Mouse (Mus musculus) neural tube, embryonic 14.5 days (tissue): ENCODE measurements around the gene Eif5a. TPM values are rescaled to one million over a fixed set of nuclear protein-coding genes. Genes with fewer than 3 reads are reported as not detected.

Source experiments
- ATAC-seq: fragments of 200-750 bp; cut with Nextera tagmentation; 2 replicates; pipeline ENCODE4 v1.8.0; 2017; ENCODE audit warnings: low read depth, mild to moderate bottlenecking, moderate TSS enrichment, moderate library complexity
- H3K27ac ChIP-seq: fragments of 300-500 bp; sonication (generic); 2 replicates; pipeline ENCODE4 v1.5.1; 2014; ENCODE audit warnings: low read depth, mild to moderate bottlenecking, control low read depth, low read length, moderate library complexity, mixed read lengths
- H3K27me3 ChIP-seq: fragments of 300-500 bp; sonication (generic); 2 replicates; pipeline ENCODE4 v1.6.1; 2014; ENCODE audit warnings: low read length; ENCODE audit not compliant: control insufficient read depth, insufficient read depth
- H3K36me3 ChIP-seq: fragments of 300-500 bp; sonication (generic); 2 replicates; pipeline ENCODE4 v1.6.1; 2014; ENCODE audit warnings: low read length, mixed read lengths; ENCODE audit not compliant: control insufficient read depth, insufficient read depth
- H3K4me1 ChIP-seq: fragments of 300-500 bp; sonication (generic); 2 replicates; pipeline ENCODE4 v1.6.1; 2014; ENCODE audit warnings: low read length; ENCODE audit not compliant: control insufficient read depth, insufficient read depth
- H3K4me2 ChIP-seq: fragments of 300-500 bp; sonication (generic); 2 replicates; pipeline ENCODE4 v1.6.1; 2014; ENCODE audit warnings: mild to moderate bottlenecking, low read depth, low read length, control low read depth
- H3K4me3 ChIP-seq: fragments of 300-500 bp; sonication (generic); 2 replicates; pipeline ENCODE4 v1.5.1; 2014; ENCODE audit warnings: low read depth, low read length, control low read depth, mixed read lengths
- H3K9ac ChIP-seq: fragments of 300-500 bp; sonication (generic); replicated peaks from 2 replicates; pipeline ENCODE4 v1.6.1; 2014; ENCODE audit warnings: low read depth, mild to moderate bottlenecking, control low read depth, low read length, mixed read lengths
- H3K9me3 ChIP-seq: fragments of 300-500 bp; sonication (generic); 2 replicates; pipeline ENCODE4 v1.6.1; 2016; ENCODE audit warnings: low read length; ENCODE audit not compliant: control insufficient read depth
- WGBS: fragments of 180-500 bp; shearing (Covaris S2); extraction: QIAGEN DNeasy Blood & Tissue Kit; methylation state at CpG from one replicate; pipeline ENCODE4 v1.1.7; 2014; 5-methylcytosine and 5-hydroxymethylcytosine counted together
- polyA plus RNA-seq: library from polyadenylated mRNA; unstranded; fragments of >200 nt; fragmentation: Nextera tagmentation; extraction: Ambion mirVana; gene quantifications from 2 replicates; pipeline ENCODE4 v1.2.1, GENCODE M21; 2014

Gene Eif5a
- polyA plus RNA-seq, 1 experiment from 2014 or later: 1,037 TPM

DNA sequence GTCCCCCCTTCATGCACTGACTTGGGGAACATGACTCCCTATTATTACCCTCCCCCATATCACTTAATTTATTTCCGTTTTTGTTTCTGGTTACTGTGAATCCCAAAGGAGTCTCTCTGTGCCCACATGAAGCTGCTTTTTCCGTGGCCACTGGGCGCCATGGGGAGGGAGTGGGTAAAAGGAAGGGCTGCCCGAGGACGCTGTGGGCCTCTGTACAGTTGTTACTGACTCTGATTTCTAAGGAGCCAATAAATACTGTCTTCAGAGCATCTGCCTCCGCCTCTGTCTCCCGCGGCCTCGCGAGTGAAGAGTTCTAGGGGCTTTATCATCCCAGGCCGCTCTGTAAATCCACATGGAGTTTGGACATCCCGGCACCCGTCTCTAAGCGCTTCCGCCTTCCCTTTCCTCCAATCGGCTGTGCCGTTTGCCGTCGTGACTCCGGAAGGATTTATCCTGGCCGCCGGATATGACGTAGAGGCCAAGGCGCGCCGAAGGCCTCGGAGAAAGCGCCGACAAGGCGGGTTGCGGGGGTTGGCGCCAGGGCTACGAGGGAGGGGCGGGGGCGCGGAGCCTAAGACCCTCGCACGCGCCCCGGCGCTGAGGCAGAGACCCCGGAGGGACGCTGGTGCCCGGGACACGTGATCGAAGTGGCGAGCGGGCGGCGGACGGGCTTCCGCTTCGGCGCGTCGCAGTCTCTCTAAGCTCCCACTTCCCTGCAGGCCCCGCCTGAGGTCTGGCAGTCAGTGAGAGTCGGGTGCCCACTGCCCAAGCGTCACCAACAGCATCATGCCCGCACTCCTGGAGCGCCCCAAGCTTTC lies 8.0 kb downstream of the Eif5a start, which contains the start of gene Gps2:
Gps2 (plus strand) TSS at position 335 of the 818 bp plus-strand sequence.
- Histone ChIP-seq H3K4me3 (peak within 1 kb of the TSS; percentile 77), H3K27me3 (no peaks in the 10 kb centered on the region), H3K4me1 (peaks cover 12% of the 10 kb centered on the region; the same call in 1 of the 2 replicates), H3K27ac (peak within 1 kb of the TSS; percentile 89), H3K36me3 (peaks cover 65% of the 10 kb centered on the region), H3K9ac (peak within 1 kb of the TSS; percentile 82), H3K9me3 (no peaks in the 10 kb centered on the region), H3K4me2 (peak within 1 kb of the TSS; percentile 99)
- peak; percentile 90 for ATAC-seq
- WGBS: 2% methylated on average over 61 of the region's 61 CpGs

DNA sequence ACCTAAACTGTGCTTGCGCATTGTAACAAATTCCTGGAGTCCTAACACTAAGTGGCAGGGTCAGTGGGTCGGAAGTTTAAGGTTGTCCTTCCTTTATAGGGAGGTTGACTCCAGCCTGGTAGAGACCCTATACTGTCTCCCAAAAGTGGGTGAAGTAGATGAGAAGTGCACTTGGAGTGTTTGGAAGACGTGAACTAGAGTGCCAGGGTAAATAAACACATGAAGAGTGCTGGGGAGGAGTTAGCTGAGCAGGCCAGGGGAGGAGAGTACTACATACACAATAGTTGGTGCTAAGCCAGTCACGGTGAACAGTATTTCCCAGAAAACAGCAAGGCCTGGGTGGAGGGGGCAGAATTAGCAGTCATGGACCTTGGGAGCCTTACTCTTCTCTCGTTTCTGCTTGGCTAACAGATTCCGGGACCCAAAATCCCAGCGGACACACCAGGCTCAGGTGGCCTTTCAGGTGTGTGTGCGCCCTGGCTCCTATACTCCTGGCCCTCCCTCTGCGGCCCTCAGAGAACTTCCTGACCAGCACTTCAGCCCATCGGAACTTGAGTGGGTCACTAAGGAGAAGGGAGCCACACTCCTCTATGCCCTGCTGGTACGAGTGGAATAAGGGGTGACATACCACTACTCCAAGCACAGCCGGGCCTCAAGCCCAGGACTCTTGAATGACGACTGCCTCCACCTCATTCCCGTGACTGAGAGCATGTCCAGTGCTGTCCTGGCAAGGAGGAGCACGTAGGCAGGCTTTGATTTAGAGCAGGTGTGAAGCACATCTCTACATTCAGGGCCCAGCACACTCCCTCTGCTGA lies 8.8 kb downstream of the Eif5a start:
- H3K9ac ChIP-seq: no peak overlapping the region
- peak overlapping the region; percentile 99 for H3K4me2 ChIP-seq
- 80% methylated on average over 15 of the region's 15 CpGs for WGBS
- peak overlapping the region; percentile 77 for H3K4me3 ChIP-seq
- H3K36me3 ChIP-seq: peaks cover 65% of the 10 kb centered on the region
- H3K27me3 ChIP-seq: no peaks in the 10 kb centered on the region
- H3K27ac ChIP-seq: no peak overlapping the region
- no peak; the same call in 1 of the 2 replicates for ATAC-seq
- peaks cover 12% of the 10 kb centered on the region; the same call in 1 of the 2 replicates for H3K4me1 ChIP-seq
- H3K9me3 ChIP-seq: no peaks in the 10 kb centered on the region

DNA sequence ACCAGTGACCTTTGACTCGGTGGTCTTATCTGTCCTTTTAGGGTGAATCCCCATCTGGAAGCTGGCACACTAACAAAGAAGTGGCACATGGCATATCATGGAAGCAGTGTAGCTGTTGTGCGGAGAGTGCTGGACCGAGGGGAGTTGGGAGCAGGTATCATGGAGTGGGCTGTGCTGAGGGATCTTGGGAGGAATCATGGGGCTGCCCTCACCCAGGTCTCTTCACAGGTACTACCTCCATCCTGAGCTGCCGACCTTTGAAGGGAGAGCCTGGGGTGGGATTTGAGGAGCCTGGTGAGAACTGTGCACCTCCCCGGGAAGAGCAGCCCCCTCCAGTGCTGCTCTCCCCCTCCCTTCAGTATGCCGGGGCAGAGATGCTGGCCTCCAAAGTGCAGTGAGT lies 10.1 kb downstream of the Eif5a start:
- H3K27ac ChIP-seq: no peak overlapping the region
- no peaks in the 10 kb centered on the region for H3K9me3 ChIP-seq
- no peak overlapping the region for H3K4me3 ChIP-seq
- no peaks in the 10 kb centered on the region for H3K27me3 ChIP-seq
- no peak for ATAC-seq
- 97% methylated on average over 6 of the region's 6 CpGs for WGBS
- H3K36me3 ChIP-seq: peaks cover 70% of the 10 kb centered on the region
- no peak overlapping the region for H3K4me2 ChIP-seq
- peaks cover 12% of the 10 kb centered on the region; the same call in 1 of the 2 replicates for H3K4me1 ChIP-seq
- no peak overlapping the region for H3K9ac ChIP-seq

DNA sequence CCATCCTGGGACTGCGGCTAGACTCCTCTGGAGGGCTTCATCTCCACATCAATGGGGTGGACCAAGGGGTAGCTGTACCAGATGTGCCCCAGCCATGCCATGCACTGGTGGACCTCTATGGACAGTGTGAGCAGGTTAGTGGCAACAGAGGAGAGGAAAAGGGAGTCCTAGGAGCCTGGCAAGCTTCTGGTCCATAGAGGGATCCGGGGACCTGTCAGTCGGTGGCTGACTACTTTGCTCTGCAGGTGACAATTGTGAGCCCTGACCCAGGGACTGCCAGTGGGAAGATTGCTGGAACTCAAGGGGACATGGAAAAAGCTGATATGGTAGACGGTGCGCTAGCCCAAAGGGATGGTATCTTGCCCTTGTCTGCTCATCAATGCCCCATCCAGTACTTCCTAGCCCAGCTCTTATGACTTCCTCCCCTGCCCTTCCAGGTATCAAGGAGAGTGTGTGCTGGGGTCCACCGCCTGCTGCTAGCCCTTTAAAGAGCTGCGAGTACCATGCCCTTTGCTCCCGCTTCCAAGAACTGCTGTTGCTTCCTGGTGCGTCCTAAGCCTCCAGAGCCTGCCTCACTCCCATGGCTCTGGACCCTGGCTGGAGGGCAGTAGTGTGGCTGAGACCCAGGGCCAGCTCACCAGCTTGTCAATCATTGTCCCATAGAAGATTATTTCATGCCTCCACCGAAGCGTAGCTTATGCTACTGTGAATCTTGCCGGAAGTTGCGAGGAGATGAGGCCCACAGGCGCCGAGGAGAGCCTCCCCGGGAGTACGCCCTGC lies 10.8 kb downstream of the Eif5a start:
- peaks cover 11% of the 10 kb centered on the region; the same call in 1 of the 2 replicates for H3K4me1 ChIP-seq
- no peak for ATAC-seq
- H3K9ac ChIP-seq: no peak overlapping the region
- WGBS: 95% methylated on average over 17 of the region's 17 CpGs
- no peaks in the 10 kb centered on the region for H3K9me3 ChIP-seq
- H3K36me3 ChIP-seq: peaks cover 73% of the 10 kb centered on the region
- H3K4me2 ChIP-seq: no peak overlapping the region
- H3K27me3 ChIP-seq: no peaks in the 10 kb centered on the region
- H3K27ac ChIP-seq: no peak overlapping the region
- no peak overlapping the region for H3K4me3 ChIP-seq

DNA sequence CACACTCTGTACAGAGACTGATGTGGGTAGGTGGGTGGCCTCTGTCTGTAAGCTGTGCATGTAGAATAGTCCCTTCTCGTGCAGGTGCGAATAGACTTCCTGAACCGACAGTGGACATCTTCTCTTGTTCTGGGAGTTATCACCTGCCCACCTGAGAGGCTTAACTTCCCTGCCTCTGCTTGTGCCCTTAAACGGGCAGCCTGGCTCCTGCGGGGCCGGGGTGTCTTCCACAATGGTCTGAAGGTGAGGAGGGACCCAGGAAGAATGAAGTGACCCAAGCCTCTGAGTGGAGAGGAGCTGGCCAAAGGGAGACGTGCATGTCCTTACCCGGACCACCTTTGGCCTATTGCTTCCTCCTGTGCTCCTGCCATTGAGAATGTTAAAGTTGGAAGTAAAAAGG lies 11.6 kb downstream of the Eif5a start:
- 99% methylated on average over 8 of the region's 8 CpGs for WGBS

DNA sequence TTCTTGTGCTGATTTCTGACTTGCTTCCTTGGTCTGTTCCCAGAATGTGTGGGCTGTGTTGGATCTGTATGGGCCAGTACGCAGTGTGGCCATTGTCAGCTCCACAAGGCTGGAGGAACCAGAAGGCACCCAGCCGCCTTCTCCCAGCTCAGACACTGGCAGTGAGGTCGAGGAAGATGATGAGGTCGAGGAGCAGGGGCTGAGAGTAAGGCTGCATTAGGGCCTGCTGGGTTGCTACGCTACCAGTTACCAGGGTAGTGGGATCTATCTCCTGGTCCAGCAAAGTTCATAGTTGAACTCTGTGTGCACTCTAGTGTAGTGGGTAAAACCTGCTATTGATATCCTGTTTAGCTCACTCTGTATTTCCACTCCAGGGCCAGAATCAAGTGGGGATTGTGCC lies 12.6 kb downstream of the Eif5a start:
- H3K36me3 ChIP-seq: peaks cover 75% of the 10 kb centered on the region
- no peak overlapping the region for H3K4me3 ChIP-seq
- H3K9me3 ChIP-seq: no peaks in the 10 kb centered on the region
- H3K4me1 ChIP-seq: 0 out of 2 replicates have a peak, but pooled peaks cover 2% of the 10 kb centered on the region
- 89% methylated on average over 5 of the region's 5 CpGs for WGBS
- no peak overlapping the region for H3K4me2 ChIP-seq
- no peaks in the 10 kb centered on the region for H3K27me3 ChIP-seq
- H3K9ac ChIP-seq: no peak overlapping the region
- ATAC-seq: no peak
- H3K27ac ChIP-seq: no peak overlapping the region

More for the DNA sequence above, 11.6 kb downstream of the Eif5a start:
- Histone ChIP-seq H3K36me3 (peaks cover 72% of the 10 kb centered on the region), H3K4me1 (peaks cover 7% of the 10 kb centered on the region; the same call in 1 of the 2 replicates), H3K27me3 (no peaks in the 10 kb centered on the region), H3K4me3 (no peak overlapping the region), H3K27ac (no peak overlapping the region), H3K9ac (no peak overlapping the region), H3K4me2 (no peak overlapping the region), H3K9me3 (no peaks in the 10 kb centered on the region)
- ATAC-seq: no peak

DNA sequence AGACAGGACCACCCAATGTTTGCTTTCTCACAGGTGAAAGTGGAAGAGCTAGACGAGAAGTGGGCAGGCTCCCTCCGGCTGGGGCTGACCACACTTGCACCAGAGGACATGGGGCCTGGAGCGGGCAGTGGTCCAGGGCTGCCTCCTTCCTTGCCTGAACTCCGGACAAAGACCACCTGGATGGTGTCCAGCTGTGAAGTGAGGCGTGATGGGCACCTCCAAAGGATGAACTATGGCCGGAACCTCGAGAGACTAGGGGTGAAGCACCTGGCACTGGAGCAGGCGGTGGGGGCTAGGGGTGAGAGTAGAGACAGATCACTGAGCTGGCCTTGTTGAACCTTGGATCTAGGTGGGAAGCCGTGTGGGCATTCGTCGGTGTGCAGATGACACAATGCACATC lies 13.1 kb downstream of the Eif5a start:
- no peak overlapping the region for H3K9ac ChIP-seq
- H3K9me3 ChIP-seq: no peaks in the 10 kb centered on the region
- H3K27me3 ChIP-seq: no peaks in the 10 kb centered on the region
- no peak overlapping the region for H3K27ac ChIP-seq
- 93% methylated on average over 11 of the region's 11 CpGs for WGBS
- peaks cover 80% of the 10 kb centered on the region for H3K36me3 ChIP-seq
- H3K4me2 ChIP-seq: no peak overlapping the region
- no peak for ATAC-seq
- H3K4me3 ChIP-seq: no peak overlapping the region
- H3K4me1 ChIP-seq: 0 out of 2 replicates have a peak, but pooled peaks cover 2% of the 10 kb centered on the region

DNA sequence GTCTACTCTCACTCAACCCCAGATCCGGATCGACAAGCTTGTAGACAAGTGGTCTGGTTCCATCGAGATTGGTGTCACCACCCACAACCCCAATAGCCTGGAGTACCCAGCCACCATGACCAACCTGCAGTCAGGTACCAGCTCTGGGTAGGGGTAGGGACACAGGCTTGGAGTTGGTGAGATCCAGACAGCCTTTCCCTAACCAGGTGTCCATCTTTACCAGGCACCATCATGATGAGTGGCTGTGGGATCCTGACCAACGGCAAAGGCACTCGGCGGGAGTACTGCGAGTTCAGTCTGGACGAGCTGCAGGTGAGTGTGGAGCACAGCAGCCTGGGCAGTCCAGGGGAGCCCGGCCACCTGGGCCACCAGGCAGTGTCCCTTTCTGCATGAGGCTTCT lies 17.4 kb downstream of the Eif5a start:
- H3K36me3 ChIP-seq: peaks cover 47% of the 10 kb centered on the region
- no peak overlapping the region for H3K9ac ChIP-seq
- WGBS: 98% methylated on average over 9 of the region's 9 CpGs
- no peak for ATAC-seq
- no peak overlapping the region for H3K27ac ChIP-seq
- H3K9me3 ChIP-seq: no peaks in the 10 kb centered on the region
- H3K27me3 ChIP-seq: no peaks in the 10 kb centered on the region
- peaks cover 17% of the 10 kb centered on the region for H3K4me1 ChIP-seq
- H3K4me2 ChIP-seq: no peak overlapping the region
- no peak overlapping the region for H3K4me3 ChIP-seq
